Mouse (Mus musculus): ENCODE data around the gene Zmynd15.
"Not testable (repeated sequence)": the region's sequence is repeated elsewhere in the genome, so short reads cannot be mapped to it uniquely, and the experiment has no call there.

Zmynd15 gene

GRCm38 (mm10) chr11:70447373-70447772 lies 11.9 kb upstream of the Zmynd15 start:
- DNase-seq (ENCODE audit: low read depth, low spot score): no peak

GRCm38 (mm10) chr11:70450926-70451325 lies 8.3 kb upstream of the Zmynd15 start:
- no peak for DNase-seq (ENCODE audit: low read depth, low spot score)

GRCm38 (mm10) chr11:70451797-70452498 lies 7.3 kb upstream of the Zmynd15 start, which contains the start of gene Med11:
TSS of gene Med11 (plus strand) at chr11:70451919.
- DNase-seq (ENCODE audit: low read depth, low spot score): peak; percentile 99

DNA sequence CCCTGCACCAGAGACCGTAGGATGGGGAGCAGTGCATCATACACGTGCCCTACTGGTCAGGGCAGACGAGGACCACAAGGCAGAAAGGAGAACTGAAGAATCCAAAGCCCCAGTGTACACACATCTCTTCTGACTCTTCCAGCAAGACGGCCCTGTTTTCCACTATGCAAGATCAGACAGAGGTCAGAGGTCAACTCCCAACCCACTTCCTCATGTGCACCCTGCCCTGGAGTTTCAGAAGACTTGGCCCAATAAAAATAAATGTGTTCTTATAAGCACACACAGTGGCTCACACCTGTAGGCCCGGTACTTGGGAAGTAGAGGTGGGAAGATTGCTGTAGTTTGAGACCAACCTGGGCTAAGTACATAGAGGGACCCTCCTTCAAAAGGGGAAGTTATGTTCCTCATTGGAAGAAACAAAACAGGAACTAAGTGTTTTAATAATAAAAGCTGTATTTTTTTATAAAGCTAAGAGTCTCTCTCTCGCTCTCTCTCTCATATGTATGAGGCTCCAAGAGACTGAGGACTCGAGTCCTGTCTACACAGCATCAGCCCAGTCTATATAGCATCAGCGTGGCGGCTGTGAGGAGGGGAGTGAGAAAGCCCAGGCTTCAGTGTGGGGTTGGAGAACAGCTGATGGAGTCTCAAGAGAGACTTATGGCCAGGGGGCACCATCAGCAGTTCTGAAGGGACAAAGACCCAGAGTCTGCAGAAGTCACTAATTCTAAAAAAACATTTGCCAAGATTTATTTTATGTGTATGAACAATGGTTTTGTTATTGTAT lies 5.8 kb upstream of the Zmynd15 start:
- DNase-seq (ENCODE audit: low read depth, low spot score): no peak

DNA sequence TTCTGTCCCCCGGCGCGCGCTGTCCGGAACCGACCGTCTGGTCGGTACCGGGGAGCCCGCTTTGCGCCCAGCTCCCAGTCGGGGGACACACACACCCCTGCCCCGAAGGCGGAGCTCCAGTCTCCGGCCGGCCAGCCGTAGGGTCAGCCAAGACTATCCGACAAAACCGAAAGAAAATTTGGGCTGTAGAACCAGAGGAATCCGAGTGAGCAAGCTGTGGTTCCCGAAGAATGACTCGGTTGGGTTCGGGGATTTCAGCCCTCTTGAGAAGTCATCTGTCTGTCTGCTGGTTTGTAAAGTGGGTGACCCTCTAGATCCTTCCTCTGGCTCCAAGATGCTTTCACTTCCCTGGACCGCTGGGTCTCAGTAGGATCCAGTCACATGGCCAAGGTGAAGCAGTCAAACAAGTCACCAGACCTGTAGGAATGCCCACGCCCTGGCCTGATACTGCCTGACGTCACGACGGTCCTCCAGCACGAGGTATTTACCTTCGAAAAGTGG lies 418 bp downstream of the Zmynd15 start, which contains the start of gene Cxcl16:
Cxcl16 (minus strand) TSS at position 384 of the 501 bp plus-strand sequence.
- DNase-seq (ENCODE audit: low read depth, low spot score): peak; percentile 63

DNA sequence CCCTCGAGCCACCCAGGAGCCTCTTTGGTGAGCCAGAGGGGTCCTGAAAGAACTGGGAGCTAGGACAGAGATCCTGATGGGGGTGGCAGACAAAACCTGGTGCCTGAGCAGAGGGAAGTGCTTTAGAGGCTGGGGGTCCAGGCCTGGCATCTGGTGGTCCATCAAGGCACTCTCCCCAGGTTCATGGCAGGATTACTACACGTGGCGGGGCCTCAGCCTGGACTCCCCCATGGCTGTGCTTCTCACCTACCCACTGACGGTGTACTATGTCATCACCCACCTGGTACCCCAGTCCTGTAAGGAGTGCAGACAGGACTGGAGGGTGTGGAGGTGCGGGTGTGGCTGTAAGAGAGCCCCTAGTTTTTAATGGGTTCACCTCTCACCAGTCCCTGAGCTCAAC lies 4.7 kb downstream of the Zmynd15 start:
- DNase-seq (ENCODE audit: low read depth, low spot score): no peak

DNA sequence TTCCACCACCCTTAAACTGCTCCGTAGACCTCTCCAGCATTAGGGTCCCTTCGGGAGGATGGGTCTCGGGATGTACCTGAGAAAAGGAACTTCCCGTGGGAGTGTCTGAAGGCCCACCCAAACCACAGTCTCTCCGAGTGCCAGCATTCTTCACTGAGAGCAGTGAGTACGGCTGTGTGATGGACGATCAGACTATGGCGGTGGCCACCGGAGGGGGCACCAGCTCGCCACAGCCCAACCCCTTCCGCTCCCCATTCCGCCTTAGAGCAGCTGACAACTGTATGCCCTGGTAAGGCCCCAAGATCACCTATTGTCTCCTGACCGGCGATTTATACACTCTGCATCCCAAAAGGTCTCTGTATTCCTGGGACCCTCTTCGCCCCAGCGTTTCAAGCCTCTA lies 6.0 kb downstream of the Zmynd15 start:
- no peak for DNase-seq (ENCODE audit: low read depth, low spot score)

DNA sequence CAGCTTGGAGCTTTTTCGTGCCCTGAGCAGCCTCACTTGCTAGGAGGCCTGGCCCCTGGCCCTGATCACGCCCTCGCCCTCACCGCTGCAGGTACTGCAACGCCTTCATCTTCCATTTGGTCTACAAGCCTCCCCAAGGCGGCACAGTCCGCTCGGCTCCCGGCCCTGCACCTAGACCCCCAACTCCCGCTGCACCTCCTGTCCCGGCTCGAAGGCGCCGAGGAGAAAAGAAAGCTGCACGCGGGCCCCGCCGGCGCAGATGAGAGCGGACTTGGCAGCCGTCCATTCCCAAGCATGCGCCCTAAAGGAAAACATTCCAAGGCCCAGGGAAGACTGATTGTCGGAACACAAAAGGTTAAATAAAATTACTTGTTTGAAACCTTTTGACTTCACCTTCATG lies 6.6 kb downstream of the Zmynd15 start:
- peak; percentile 47 for DNase-seq (ENCODE audit: low read depth, low spot score)

- DNase-seq (ENCODE audit: low read depth, low spot score): no peak
Observed at GRCm38 (mm10) chr11:70467902-70468619, 8.8 kb downstream of the Zmynd15 start.

DNA sequence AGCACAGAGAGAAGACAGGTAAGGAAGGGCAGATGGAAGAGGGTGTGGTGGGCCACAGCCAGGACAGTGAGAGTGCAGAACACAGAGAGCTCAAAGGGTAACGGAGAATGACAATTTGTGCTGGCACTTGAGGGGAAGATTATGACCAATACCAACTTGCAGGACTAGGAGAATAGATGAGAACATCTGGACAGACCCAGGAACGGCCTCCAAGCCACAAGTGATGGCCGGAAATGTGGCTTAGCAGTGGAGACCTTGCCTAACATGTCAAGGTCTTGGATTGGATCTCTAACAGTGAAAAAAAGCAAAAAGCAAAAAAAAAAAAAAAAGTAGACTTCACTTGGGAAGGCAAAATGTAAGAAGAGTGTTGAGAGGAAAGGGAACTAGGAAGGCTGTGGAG lies 10.5 kb downstream of the Zmynd15 start:
- no peak for DNase-seq (ENCODE audit: low read depth, low spot score)

DNA sequence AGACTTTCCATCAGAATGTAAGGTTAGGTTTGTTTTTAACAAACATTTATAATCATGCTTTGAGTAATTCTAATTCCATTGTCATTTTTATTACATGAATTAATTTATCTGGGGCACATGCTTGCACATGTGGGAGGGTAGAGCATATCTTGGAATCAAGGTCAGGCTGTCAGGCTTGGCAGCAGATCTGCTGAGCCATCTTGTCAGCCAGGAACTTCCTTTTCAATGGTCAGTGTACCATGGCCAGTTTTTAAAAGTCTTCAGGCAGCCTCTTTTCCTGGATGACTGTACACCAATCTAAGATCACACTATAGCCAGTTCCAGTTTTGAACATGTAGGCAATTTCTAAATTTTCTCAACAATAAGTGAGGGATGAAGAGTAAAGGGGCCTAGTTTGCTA lies 13.5 kb downstream of the Zmynd15 start:
- DNase-seq (ENCODE audit: low read depth, low spot score): no peak

DNA sequence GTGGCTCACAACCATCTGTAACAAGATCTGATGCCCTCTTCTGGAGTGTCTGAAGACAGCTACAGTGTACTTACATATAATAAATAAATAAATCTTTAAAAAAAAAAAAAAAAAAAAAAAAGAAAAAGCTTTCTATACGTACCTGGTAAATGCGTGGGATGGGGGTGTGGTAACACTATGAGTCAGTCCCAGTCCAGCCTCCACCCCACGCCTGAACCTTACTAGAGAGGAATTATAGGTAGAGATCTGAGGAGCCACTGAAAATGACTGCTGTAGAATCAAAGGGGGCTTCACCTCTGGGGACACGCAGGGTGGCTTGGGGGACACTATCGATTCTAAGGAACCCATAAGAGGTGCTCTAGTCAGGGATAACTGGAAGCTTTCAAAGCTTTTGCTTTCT lies 14.1 kb downstream of the Zmynd15 start:
- not testable (repeated sequence) for DNase-seq (ENCODE audit: low read depth, low spot score)

DNA sequence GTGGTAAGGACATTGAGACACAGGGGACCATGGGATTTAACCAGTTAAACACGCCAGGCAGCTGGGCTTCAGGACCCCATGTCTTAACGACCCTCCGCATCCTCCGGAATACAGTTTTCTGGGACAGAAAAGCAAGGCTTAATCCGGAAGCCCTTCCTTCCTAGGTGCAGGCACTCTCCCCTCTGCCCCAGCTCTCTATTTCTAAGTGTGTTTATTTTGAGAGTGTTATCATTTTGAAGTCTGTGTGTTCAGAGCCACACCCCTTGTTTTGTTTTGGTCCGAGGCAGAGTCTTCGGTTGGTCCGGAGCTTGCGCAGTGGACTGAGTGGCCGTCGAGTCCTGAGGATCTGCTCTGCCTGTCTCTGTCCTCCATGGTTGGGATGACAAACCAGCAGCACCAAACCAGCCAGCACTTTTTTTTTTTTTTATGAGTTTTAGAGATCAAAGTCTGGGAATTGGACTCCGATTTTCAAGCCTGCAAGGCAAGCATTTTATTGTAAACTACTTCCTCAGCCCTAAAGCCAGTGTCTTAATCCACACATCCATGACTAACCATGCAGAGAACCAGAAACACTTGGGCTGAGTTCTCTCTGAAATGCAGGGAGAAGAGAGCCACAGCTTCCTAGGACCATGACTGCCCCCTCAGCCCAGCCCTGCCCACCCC lies 15.8 kb downstream of the Zmynd15 start:
- no peak for DNase-seq (ENCODE audit: low read depth, low spot score)

DNA sequence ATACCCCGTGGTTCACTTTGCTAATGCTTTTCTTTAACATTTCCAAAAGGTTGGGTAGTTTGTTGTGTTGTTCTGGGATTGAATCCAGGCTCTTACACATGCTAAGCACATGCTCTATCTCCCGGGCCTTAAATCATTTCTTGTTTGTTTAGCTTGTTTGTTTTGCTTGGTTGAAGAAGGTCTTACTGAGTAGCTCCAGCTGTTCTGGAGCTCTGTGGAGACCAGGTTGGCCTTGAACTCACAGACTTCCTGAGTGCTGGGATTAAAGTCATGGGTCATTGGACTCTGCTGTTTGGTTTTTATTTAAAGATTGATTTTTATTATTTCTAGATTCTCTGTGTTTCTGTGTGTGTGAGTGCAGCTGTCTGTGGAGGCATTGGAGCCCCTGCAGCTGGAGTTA lies 26.3 kb downstream of the Zmynd15 start:
- DNase-seq (ENCODE audit: low read depth, low spot score): no peak

- no peak for DNase-seq (ENCODE audit: low read depth, low spot score)
Observed at GRCm38 (mm10) chr11:70487816-70488215, 28.6 kb downstream of the Zmynd15 start.

DNA sequence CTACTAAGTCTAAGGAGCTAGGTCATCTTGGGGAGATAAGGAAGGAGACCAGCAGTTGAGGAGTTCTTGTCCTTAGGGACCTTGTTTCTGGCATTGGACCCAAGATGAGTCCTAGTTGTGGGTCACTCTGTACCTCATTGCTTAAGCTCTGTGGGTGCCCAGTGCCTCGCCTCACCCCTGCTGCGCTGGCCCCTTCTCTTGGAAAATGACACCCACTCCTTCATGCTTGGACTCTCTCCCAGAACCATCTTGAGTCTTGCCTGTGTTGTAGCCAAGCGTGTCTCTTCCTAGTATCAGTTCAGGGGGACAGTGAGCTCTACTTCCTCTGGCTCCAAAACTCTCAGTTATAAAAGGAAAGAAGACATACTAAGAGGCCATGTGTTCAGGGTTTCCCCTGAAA lies 29.9 kb downstream of the Zmynd15 start:
- DNase-seq (ENCODE audit: low read depth, low spot score): no peak

GRCm38 (mm10) chr11:70489684-70490083 lies 30.5 kb downstream of the Zmynd15 start:
- no peak for DNase-seq (ENCODE audit: low read depth, low spot score)

DNA sequence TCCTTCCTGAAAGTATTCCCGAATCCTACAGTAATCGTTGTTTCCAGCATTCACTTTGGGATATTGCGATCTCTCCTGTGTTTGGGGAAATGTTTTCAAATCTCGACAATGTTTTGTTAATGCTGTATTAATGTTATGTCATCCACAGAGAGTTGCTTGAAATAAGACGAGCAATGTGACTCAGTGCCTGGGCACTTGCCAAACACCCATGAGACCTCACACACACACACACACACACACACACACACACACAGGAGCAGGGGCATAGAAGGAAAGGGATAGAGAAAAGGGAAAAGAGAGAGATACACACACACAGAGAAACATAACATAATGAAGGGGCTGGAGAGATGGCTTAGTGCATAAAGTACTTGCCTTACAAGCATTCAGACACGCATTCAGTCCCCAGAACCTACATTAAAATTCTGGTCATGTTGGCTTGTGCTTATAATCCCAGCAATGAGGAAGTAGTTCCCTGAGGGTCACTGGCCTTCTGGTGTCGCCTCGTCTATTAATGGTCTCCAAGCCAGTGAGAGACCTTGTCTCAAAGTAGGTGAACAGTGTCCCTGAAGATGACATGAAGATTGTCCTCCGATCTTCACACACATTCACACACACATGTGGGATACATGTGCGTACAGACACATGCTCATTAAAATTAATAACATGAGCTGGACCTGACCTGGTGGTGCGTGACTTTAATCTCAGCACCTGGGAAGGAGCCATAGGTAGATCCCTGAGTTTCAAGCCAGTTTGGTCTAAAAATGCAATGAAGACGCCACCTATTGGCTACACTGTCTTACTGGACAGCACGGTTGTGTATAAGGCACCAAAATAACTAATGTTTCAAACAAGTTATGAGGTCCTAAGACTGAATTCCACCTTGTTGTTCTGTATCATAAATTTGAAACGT lies 40.6 kb downstream of the Zmynd15 start:
- DNase-seq (ENCODE audit: low read depth, low spot score): no peak

DNA sequence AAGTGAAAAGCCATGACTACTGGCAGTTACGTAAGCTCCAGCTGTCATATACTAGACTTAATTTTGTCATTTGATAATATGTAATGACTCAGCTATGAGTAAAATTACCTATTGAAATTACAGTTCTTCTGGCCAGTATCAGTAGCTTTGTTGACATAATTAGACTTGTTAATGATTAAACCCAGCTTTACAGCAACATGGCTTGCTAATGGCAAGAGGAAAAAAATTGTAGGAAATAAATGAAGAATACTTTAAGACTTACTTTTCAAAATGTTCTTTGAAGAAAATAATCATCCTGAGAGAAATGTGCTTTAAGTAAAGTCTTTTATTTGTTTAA lies 41.2 kb downstream of the Zmynd15 start:
- DNase-seq (ENCODE audit: low read depth, low spot score): no peak

GRCm38 (mm10) chr11:70502018-70502417 lies 42.8 kb downstream of the Zmynd15 start:
- DNase-seq (ENCODE audit: low read depth, low spot score): no peak

DNA sequence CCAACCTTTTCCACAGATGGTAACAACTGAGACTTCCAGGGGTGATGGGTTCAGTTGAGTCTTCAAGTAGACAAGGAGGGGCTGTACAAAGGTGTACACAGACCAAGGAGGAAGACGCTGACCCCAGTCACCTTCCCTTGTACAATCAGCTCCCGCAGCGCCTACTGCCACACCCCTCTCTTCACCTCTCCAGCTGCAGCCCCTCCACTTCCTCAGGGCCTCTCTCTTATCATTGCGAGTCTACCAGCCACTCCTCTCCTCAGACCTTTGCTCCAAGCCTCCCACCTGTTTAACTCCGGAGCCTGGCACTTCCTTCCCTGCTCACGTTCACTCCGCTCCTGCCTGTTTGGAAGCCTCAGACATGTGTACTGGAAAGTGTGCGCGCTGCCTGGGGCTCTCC lies 45.7 kb downstream of the Zmynd15 start, which contains the start of gene Tm4sf5:
Tm4sf5 (plus strand) TSS at position 275 of the 400 bp plus-strand sequence.
- no peak for DNase-seq (ENCODE audit: low read depth, low spot score)

Data from ZHBTc4 (cell line).